Mouse (Mus musculus): Measurements from ENCODE around the gene Itgav. TPM values are rescaled to one million over a fixed set of nuclear protein-coding genes. Genes with fewer than 3 reads are reported as not detected.

The Itgav gene
- polyA plus RNA-seq, 1 experiment from 2014 or later = 75.3 TPM

GRCm38 (mm10) chr2:83748581-83749118, 24.5 kb downstream of the Itgav start:
- no peak overlapping the region for H3K4me2 ChIP-seq (ENCODE audit: low read length)
- H3K9me3 ChIP-seq (ENCODE audit: control insufficient read depth, low read length) = no peaks in the 10 kb centered on the region
- 90% methylated on average over 10 of the region's 10 CpGs for WGBS
- no peak for ATAC-seq (ENCODE audit: insufficient number of reproducible peaks, insufficient read depth, low FRiP score, low read depth)
- H3K4me1 ChIP-seq (ENCODE audit: control insufficient read depth in 2 of 2, insufficient read depth in 2 of 2, low read length in 2 of 2) = peaks cover 6% of the 10 kb centered on the region in 2 experiments; a peak in 2 of 4 replicates
- H3K27me3 ChIP-seq (ENCODE audit: control insufficient read depth, insufficient read depth, low read length) = peaks cover under 1% of the 10 kb centered on the region; the same call in 1 of the 2 replicates
- H3K4me3 ChIP-seq (ENCODE audit: control insufficient read depth in 1 of 2, insufficient read depth in 1 of 2, low read depth in 1 of 2, low read length in 2 of 2) = no peak overlapping the region
- H3K9ac ChIP-seq (ENCODE audit: low read length) = no peak overlapping the region
- peaks cover 16% of the 10 kb centered on the region for H3K36me3 ChIP-seq (ENCODE audit: control insufficient read depth, insufficient read depth, low read length)
- no peak overlapping the region for H3K27ac ChIP-seq (replicated peaks in 1 of 2; ENCODE audit: control insufficient read depth in 1 of 2, insufficient read depth in 1 of 2, low read depth in 2 of 2, low read length in 2 of 2)

GRCm38 (mm10) chr2:83753008-83753407, 28.8 kb downstream of the Itgav start:
- Histone ChIP-seq H3K4me2 (ENCODE audit: low read length) (no peak overlapping the region), H3K27ac (replicated peaks in 1 of 2; ENCODE audit: control insufficient read depth in 1 of 2, insufficient read depth in 1 of 2, low read depth in 2 of 2, low read length in 2 of 2) (no peak overlapping the region), H3K36me3 (ENCODE audit: control insufficient read depth, insufficient read depth, low read length) (peaks cover 34% of the 10 kb centered on the region), H3K9ac (ENCODE audit: low read length) (no peak overlapping the region), H3K4me1 (ENCODE audit: control insufficient read depth in 2 of 2, insufficient read depth in 2 of 2, low read length in 2 of 2) (no peaks in the 10 kb centered on the region), H3K9me3 (ENCODE audit: control insufficient read depth, low read length) (no peaks in the 10 kb centered on the region), H3K27me3 (ENCODE audit: control insufficient read depth, insufficient read depth, low read length) (peaks cover 37% of the 10 kb centered on the region), H3K4me3 (ENCODE audit: control insufficient read depth in 1 of 2, insufficient read depth in 1 of 2, low read depth in 1 of 2, low read length in 2 of 2) (no peak overlapping the region)
- no peak for ATAC-seq (ENCODE audit: insufficient number of reproducible peaks, insufficient read depth, low FRiP score, low read depth)
- 86% methylated on average over 5 of the region's 5 CpGs for WGBS

DNA sequence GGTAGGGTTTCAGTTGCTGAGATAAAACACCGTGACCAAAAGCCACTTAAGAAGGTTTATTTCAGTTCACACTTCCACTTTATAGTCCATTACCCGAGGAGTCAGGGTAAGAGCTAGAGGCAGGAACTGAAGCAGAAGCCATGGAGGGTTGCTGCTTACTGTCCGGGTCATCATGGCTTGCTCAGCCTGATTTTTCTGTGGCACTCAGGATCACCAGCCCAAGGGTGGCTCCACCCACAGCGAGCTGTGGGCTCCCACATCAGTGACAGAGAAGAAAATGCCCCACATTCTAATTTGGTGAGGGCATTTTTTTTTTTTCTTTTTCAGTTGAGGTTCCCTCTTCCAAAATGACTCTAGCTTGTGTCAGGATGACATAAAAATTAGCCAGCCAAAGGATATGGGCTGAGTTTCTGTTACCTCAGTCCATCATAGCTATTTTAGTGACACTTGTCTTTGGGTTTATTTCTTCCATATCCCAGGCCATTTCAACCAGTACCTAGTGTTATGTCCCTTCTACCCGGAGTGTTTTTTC, 30.2 kb downstream of the Itgav start:
- H3K9me3 ChIP-seq (ENCODE audit: control insufficient read depth, low read length) = no peaks in the 10 kb centered on the region
- peaks cover 6 to 9% of the 10 kb centered on the region in 2 experiments for H3K4me1 ChIP-seq (ENCODE audit: control insufficient read depth in 2 of 2, insufficient read depth in 2 of 2, low read length in 2 of 2)
- peaks cover 37% of the 10 kb centered on the region for H3K27me3 ChIP-seq (ENCODE audit: control insufficient read depth, insufficient read depth, low read length)
- no peak overlapping the region for H3K9ac ChIP-seq (ENCODE audit: low read length)
- no peak for ATAC-seq (ENCODE audit: insufficient number of reproducible peaks, insufficient read depth, low FRiP score, low read depth)
- peaks cover 21% of the 10 kb centered on the region for H3K36me3 ChIP-seq (ENCODE audit: control insufficient read depth, insufficient read depth, low read length)
- WGBS = 70% methylated on average over 5 of the region's 5 CpGs
- H3K4me3 ChIP-seq (ENCODE audit: control insufficient read depth in 1 of 2, insufficient read depth in 1 of 2, low read depth in 1 of 2, low read length in 2 of 2) = no peak overlapping the region
- no peak overlapping the region for H3K4me2 ChIP-seq (ENCODE audit: low read length)
- H3K27ac ChIP-seq (replicated peaks in 1 of 2; ENCODE audit: control insufficient read depth in 1 of 2, insufficient read depth in 1 of 2, low read depth in 2 of 2, low read length in 2 of 2) = no peak overlapping the region

- H3K4me2 ChIP-seq (ENCODE audit: low read length) = peak overlapping the region; percentile 62
- 44% methylated on average over 7 of the region's 7 CpGs for WGBS
Measured at GRCm38 (mm10) chr2:83758606-83759215, 34.5 kb downstream of the Itgav start.

GRCm38 (mm10) chr2:83759216-83759648, 35.0 kb downstream of the Itgav start:
- peak overlapping the region; percentile 74 for H3K27ac ChIP-seq (replicated peaks in 1 of 2; ENCODE audit: control insufficient read depth in 1 of 2, insufficient read depth in 1 of 2, low read depth in 2 of 2, low read length in 2 of 2)
- H3K36me3 ChIP-seq (ENCODE audit: control insufficient read depth, insufficient read depth, low read length) = peaks cover 21% of the 10 kb centered on the region
- 17% methylated on average over 11 of the region's 11 CpGs for WGBS
- H3K9ac ChIP-seq (ENCODE audit: low read length) = peak overlapping the region; percentile 22
- H3K9me3 ChIP-seq (ENCODE audit: control insufficient read depth, low read length) = no peaks in the 10 kb centered on the region
- no peak for ATAC-seq (ENCODE audit: insufficient number of reproducible peaks, insufficient read depth, low FRiP score, low read depth)
- H3K4me2 ChIP-seq (ENCODE audit: low read length) = peak overlapping the region; percentile 62
- peaks cover 46% of the 10 kb centered on the region for H3K27me3 ChIP-seq (ENCODE audit: control insufficient read depth, insufficient read depth, low read length)
- H3K4me3 ChIP-seq (ENCODE audit: control insufficient read depth in 1 of 2, insufficient read depth in 1 of 2, low read depth in 1 of 2, low read length in 2 of 2) = peak overlapping the region; percentile 22; a peak in 3 of 4 replicates
- peaks cover 6 to 18% of the 10 kb centered on the region in 2 experiments for H3K4me1 ChIP-seq (ENCODE audit: control insufficient read depth in 2 of 2, insufficient read depth in 2 of 2, low read length in 2 of 2)

More at GRCm38 (mm10) chr2:83758606-83759215, 34.5 kb downstream of the Itgav start:
- Histone ChIP-seq H3K4me3 (ENCODE audit: control insufficient read depth in 1 of 2, insufficient read depth in 1 of 2, low read depth in 1 of 2, low read length in 2 of 2) (peak overlapping the region; percentile 22; a peak in 1 of 4 replicates), H3K27me3 (ENCODE audit: control insufficient read depth, insufficient read depth, low read length) (peaks cover 49% of the 10 kb centered on the region), H3K36me3 (ENCODE audit: control insufficient read depth, insufficient read depth, low read length) (peaks cover 21% of the 10 kb centered on the region), H3K9me3 (ENCODE audit: control insufficient read depth, low read length) (no peaks in the 10 kb centered on the region), H3K4me1 (ENCODE audit: control insufficient read depth in 2 of 2, insufficient read depth in 2 of 2, low read length in 2 of 2) (peaks cover 6 to 18% of the 10 kb centered on the region in 2 experiments), H3K27ac (replicated peaks in 1 of 2; ENCODE audit: control insufficient read depth in 1 of 2, insufficient read depth in 1 of 2, low read depth in 2 of 2, low read length in 2 of 2) (peak overlapping the region; percentile 74), H3K9ac (ENCODE audit: low read length) (peak overlapping the region; percentile 22)
- ATAC-seq (ENCODE audit: insufficient number of reproducible peaks, insufficient read depth, low FRiP score, low read depth) = 0 out of 2 replicates have a peak, but pooled peaks have one; percentile 24

GRCm38 (mm10) chr2:83759667-83760066, 35.5 kb downstream of the Itgav start:
- H3K9ac ChIP-seq (ENCODE audit: low read length) = peak overlapping the region; percentile 22
- H3K27ac ChIP-seq (replicated peaks in 1 of 2; ENCODE audit: control insufficient read depth in 1 of 2, insufficient read depth in 1 of 2, low read depth in 2 of 2, low read length in 2 of 2) = peak overlapping the region; percentile 74; a peak in 3 of 4 replicates
- H3K4me3 ChIP-seq (ENCODE audit: control insufficient read depth in 1 of 2, insufficient read depth in 1 of 2, low read depth in 1 of 2, low read length in 2 of 2) = peak overlapping the region; percentile 22; a peak in 2 of 4 replicates
- ATAC-seq (ENCODE audit: insufficient number of reproducible peaks, insufficient read depth, low FRiP score, low read depth) = peak; percentile 91
- no peaks in the 10 kb centered on the region for H3K9me3 ChIP-seq (ENCODE audit: control insufficient read depth, low read length)
- peaks cover 21% of the 10 kb centered on the region for H3K36me3 ChIP-seq (ENCODE audit: control insufficient read depth, insufficient read depth, low read length)
- H3K4me2 ChIP-seq (ENCODE audit: low read length) = peak overlapping the region; percentile 62
- peaks cover 43% of the 10 kb centered on the region for H3K27me3 ChIP-seq (ENCODE audit: control insufficient read depth, insufficient read depth, low read length)
- peaks cover 6 to 18% of the 10 kb centered on the region in 2 experiments for H3K4me1 ChIP-seq (ENCODE audit: control insufficient read depth in 2 of 2, insufficient read depth in 2 of 2, low read length in 2 of 2)
- WGBS = 8% methylated on average over 5 of the region's 5 CpGs

GRCm38 (mm10) chr2:83760112-83760511, 35.9 kb downstream of the Itgav start:
- Histone ChIP-seq H3K36me3 (ENCODE audit: control insufficient read depth, insufficient read depth, low read length) (peaks cover 21% of the 10 kb centered on the region), H3K27ac (replicated peaks in 1 of 2; ENCODE audit: control insufficient read depth in 1 of 2, insufficient read depth in 1 of 2, low read depth in 2 of 2, low read length in 2 of 2) (peak overlapping the region in 1 of 2 experiments; percentile 74; a peak in 2 of 4 replicates), H3K9me3 (ENCODE audit: control insufficient read depth, low read length) (no peaks in the 10 kb centered on the region), H3K4me3 (ENCODE audit: control insufficient read depth in 1 of 2, insufficient read depth in 1 of 2, low read depth in 1 of 2, low read length in 2 of 2) (no peak overlapping the region), H3K4me2 (ENCODE audit: low read length) (peak overlapping the region; percentile 62), H3K27me3 (ENCODE audit: control insufficient read depth, insufficient read depth, low read length) (peaks cover 39% of the 10 kb centered on the region), H3K4me1 (ENCODE audit: control insufficient read depth in 2 of 2, insufficient read depth in 2 of 2, low read length in 2 of 2) (peaks cover 6 to 18% of the 10 kb centered on the region in 2 experiments), H3K9ac (ENCODE audit: low read length) (no peak overlapping the region)
- no peak for ATAC-seq (ENCODE audit: insufficient number of reproducible peaks, insufficient read depth, low FRiP score, low read depth)
- WGBS = 9% methylated on average over 1 of the region's 1 CpGs
